Mouse (Mus musculus) 416B (cell line): ENCODE results near the gene Nhlh1.
A peak's percentile ranks its signal among the peaks of the same experiment; 100 is the strongest.

ENCODE experiments used
- DNase-seq: peaks from one replicate; pipeline ENCODE4 v3.0.0; 2011; ENCODE audit warnings: low read depth

Gene Nhlh1

DNA sequence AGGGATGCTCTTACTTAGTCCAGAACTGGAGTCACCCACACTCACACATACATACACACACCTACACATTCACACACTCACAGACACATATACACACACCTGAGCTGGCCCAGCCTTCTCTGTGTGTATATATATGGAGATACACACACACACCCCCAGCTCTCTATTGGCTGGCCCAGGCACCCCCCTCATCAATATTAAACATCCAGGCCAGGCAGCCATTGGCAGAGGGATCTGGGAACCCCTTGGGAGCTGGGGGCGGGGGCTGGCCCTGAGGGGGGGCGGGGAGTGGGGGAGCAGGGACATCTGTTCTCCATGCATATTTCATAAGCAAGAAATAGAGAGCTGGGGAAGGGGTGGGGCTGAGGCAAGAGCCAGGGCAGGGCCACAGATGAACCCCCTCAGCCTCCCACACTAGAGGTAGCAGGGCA lies at the start of gene Nhlh1:
Gene Nhlh1 (minus strand): TSS at position 83 of the 431 bp plus-strand sequence.
- no peak for DNase-seq

DNA sequence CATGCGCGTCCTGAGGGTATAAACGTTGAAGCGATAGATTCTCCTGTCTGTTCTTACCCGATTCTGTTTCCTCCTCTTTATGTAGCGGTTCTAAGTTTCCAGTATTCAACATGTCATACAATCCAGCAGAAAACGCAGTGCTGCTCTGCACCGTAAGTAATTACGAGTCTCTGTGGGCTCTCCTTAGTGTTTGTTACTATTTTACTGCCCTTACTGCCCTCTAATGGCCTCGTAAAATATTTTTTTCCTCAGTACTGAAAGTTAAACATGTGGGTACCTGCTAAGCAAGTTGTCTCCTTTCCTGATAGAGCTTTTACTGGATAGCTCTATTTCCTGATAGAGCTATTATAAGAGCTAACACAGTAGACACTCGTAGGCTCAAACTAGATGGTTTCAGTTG lies 47.7 kb upstream of the Nhlh1 start:
- no peak for DNase-seq

DNA sequence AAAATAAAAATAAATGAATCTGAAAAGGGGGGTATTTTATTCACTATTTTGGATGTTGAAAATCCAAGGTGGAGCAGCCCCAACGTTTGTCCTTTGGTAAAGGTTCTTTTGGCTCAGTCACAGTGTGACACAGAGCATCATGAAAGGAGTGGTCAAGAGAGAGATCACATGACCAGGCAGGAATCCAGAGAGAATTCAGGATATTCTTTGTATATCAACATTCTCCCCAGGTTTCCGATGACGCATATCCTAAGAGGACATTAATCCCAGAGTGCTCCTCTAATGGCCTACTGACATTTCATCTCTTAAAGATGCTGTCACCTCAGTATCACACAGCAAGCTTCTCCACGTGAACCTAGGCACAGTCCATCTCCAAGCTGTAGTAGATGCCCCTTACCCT lies 46.2 kb upstream of the Nhlh1 start:
- DNase-seq, result no peak

DNA sequence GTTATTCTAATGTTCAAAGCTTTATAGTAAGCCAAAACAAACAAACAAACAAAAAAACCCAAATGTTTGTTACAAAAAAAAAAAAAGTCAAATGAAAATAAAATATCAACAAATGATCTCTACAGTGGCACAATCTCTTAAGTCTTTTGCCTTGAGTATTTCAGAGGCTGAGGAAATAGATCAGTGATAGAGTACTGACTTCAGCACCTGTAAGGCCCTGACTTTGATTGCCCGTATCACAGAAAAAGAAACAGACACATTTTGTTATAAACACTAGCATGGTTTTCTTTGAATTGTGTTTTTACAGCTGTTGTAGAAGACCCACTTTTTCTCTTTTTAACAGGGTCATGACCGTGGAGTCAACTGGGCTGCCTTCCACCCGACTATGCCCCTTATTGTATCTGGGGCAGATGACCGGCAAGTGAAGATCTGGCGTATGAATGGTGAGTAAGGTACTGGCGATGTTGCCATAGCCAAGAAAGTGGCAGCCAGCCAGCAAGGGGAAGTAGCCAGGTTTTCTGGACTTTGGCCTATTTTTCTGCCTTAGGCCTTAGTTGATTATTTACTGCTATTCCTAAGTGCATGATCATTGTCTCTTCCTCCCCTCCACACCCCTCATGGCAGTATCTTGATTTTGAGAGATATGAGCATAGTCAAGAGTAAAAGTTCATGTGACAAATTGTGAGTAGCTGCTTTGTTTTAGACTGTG lies 42.1 kb upstream of the Nhlh1 start:
- DNase-seq, result no peak

DNA sequence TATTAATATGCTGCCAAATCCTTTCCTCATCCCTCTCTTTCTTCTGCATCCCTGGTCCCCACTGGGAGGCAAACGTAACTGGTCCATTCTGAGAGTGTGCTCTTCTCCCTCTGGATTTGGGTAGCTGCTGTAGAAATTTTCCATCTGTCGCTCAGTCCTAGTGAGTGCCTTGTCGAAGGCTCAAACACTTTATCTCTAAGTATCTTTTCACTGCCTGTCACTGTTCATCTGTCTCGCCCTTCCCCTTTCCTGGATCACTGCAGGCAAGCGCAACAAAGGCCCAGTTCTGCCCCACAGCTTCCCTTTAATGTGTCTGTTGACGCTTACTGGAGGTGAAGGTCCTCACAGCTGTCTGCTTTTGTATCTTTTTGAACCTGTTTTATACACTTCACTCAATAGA lies 37.8 kb upstream of the Nhlh1 start:
- DNase-seq, result no peak

DNA sequence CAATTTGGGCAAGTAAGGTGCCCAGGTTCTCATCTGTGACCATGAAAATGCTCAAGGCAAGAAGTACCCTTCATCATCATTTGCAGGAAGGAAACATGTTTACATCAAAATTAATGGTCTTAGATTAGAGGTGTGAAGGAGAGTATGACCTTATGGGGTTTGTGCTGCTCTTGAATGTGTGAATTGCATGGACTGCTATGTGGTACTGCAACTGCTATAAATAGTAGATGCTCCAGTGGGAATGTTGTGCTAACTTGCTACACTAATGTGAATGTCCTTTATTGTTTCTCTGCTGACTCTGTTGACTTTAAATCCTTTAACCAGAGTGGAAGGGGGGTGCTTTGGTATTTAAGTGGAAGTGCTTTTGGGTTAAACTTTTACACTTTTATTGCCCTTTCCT lies 36.9 kb upstream of the Nhlh1 start:
- no peak for DNase-seq

DNA sequence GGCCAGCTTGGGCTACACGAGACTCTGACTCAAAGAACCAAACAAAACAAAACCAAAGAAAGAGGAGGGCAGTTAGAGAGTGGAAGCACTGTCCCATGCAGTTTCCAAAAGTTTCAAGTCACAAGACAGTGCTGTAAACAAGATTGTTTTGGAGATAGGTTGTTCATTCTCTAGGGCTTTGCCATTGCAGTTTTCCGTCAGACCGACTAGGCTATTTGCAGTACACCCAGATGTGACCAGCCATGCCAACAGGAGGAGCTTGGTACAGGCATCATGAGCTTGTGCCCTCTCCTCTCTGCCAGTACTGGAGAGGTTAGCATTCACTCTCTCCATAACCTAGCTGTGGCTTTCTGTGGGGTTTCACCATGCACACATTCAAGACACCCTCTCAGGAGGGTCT lies 36.1 kb upstream of the Nhlh1 start:
- no peak for DNase-seq

DNA sequence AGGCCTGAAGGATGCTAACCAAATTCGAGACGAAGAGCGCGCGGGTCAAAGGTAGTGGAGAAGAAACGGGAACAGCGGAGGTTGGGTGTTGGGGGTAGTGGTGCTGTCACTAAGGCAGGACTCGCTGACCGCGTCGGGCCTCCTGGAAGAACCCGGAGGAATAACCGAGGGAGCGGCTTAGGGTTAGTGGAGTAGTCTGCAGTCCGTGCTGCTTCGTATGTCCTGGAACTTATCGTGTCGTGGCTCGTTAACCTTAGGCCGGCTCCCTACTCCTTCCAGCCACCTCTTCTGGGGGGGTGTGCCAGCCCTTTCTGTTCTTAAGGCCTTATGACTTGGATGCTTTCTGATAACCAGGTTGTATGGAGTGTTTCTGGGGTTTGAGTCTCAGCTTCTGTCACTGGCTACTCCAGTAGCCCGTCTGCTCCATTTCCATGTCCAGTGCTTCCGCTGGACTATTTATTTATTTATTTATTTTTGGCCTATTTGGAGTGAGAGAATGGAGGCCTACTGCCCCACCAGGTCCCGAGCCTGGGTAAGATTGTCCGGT lies 25.6 kb upstream of the Nhlh1 start:
- no peak for DNase-seq

DNA sequence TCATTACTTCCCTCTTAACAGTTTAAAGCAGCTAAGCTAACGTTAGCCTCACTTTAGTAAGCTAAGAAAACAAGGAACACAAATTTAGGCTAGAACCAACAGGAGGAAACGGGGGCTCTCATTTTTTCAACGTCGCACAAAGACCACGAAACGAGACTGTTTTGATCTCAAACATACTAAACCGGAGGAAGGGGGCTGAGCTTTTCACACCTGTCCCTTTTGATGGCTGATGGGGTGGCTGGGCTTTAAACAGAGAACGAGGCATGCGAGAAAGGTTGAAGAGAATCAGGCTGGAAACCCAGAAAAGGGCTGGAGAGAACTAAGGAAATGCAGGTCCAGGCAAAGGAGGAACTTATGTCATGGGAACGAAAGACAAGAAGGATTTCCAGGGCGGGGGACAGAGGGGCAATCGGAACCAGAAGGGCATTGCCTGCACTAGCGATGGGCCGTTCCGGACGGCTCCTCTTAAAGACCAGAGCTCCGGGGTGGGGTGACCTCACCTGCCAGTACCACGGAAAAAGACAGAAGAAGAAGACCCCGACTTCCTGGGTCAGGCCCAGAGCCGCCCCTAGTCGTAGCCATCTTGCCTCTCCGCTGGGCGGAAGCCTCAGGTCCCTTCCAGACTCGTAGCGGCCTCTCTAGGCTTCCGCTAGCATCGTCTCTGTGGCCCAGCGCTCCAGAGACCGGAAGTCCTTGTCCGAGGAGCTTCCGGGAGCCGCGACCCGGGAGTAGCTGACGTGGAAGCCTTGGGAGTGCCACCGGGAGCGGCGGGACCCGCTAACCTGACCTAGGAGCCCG lies 24.9 kb upstream of the Nhlh1 start, which contains the start of the genes Copa and Ncstn:
Gene Copa (plus strand): TSS at position 429 of the 798 bp plus-strand sequence.
Gene Ncstn (minus strand): TSS at position 695 of the 798 bp plus-strand sequence.
- peak; percentile 96 for DNase-seq

DNA sequence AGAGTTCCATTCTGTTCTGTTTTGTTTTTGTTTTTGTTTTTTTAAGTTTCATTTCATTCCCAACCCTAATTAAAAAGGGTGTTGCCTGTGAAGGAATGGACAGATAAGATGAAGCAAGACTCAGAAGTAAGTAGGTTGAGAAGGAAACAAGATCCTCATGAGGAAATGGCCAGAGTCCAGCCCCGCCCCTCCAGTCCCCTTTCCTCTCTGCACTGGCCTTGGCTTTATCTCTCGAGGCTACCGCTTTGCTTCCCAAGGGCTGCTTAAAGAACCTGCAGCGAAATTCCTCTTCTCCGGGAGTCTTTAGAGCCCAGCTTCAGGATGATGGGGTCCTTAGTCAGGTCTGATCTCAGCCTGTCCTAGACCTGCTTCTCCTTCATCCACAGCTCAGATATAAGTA lies 20.6 kb upstream of the Nhlh1 start:
- peak; percentile 58 for DNase-seq

DNA sequence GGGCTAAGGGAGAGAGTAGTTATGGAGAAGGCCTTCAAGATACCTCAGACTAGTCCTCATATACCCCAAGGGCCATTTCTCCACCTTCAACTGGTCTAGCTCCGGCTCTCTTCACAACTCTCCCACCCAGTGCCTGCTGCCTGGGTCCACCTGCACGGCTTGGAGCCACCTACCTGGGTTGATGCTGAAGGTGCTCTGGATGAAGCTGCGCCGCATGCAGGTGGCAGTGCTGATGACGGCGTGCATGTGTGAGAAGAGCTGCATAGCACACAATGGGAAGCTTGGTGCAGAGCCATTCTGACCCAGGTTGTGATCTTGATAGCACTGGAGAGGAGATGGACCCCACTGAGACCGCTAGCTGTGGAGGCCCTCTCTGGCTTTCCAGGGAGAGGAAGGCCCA lies 15.2 kb upstream of the Nhlh1 start:
- DNase-seq, result no peak

DNA sequence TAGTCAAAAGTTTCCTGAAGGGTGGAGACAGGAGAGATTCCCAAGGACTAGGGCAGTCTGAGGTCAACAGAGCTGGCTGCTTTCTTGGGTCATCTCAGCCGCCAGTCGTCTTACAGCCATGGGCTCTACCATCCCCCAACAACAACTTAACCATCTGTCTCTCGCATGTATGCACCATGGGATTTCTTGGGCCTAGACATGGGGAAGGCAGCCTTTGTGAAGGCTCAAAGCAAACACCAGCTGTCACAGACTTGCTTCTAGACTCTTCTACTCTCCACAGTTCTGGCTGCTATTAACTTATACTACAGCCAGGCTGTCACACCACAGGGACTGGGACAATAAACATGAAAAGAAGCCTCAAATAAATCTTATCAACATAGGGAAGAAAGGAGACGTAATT lies 14.2 kb upstream of the Nhlh1 start:
- DNase-seq, result no peak

DNA sequence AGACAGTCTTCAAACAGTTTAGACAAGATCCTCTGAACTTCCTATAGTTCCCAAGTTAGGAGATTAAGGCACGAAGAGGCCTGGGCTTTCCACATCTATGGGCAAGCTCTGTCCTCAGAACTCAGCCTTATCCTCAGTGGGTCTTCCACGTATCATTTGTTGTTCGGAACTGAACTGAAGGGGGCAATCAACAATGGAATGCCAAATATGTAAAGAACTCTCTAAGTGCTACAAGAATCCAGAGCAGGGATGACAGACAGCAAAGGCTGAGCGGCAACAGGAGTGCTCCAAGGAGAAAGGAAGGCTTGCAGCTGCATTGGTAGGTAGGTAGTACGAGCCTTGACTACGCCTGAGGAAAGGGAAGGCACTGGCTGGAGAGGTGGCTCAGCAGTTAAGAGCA lies 12.9 kb upstream of the Nhlh1 start:
- DNase-seq, result no peak

DNA sequence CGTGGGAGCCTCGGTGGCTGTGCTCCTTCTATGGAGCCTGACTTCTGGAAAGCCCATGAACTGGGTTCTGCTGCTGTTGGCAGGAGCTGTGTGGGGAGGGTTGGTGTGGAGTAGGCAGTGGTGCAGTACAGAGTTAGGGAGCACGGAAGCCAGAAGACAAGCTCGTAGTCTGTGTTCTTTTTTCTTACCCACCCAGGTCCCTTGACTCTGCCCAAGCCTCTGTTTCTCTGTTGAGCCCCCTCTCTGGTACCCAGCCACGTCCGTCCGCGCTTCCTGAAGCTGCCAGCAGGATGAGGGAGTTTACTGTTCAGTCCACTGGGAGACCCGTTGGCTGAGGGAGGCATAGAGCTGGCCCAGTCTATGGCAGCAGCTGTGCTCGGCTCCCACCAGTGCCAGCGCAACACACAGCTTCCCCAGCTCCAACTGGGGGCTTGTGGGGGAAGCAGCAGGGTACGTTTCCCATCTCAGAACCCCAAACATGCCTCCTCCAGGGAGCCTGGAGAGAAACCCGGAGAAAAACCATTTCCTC lies 7.3 kb upstream of the Nhlh1 start:
- no peak for DNase-seq

DNA sequence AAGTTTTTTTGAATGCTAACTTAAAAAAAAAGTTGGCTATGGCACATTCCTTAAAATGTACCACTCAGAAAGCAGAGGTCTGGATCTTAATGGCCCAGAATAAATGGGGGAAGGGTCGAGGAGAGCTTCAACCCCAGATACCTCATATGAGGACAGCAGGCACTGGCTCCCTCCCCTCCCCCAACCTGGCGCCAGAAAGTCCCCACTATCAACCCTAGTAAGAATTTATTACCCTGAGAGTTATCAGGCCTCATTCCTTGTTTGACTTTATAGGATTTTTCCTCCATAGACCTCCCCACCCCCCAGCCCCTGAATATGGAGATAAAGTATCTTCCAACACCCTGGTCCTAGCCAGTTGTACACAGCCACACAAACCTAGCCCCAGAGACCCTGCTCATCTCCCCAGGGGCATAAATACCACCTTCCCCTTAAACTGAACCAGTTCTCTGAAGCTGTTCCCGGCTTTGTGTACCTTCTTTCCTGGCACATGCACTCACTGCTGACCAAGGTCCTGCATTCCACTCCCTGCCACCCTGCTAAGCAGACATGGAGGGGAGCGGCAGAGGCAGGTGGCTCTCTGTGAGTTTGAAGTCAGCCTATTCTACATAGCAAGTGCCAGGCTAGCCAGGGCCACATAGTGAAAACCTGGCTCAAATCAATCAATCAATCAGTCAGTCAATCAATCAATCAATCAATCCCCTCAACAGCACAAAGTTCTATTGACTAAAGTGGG lies 6.1 kb upstream of the Nhlh1 start:
- DNase-seq, result no peak

DNA sequence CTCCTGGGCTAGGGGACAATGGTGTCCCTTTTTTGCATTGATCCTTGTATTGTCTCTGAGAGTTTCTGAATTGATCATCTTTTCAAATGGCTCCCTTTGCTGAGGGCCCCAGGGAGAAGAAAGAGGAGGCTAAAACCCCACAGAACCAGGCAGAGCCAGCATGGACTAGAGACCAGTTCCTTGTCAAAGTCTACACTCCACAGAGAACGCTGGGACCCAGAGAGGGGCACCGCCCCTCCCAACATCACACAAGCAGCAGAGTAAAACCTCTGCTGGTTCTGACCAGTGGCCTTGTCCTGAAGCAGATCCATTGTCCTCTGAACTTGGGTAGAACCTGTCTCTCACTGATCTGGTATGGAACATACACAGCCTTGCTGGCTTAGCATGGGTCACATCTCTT lies 4.7 kb upstream of the Nhlh1 start:
- DNase-seq, result no peak

DNA sequence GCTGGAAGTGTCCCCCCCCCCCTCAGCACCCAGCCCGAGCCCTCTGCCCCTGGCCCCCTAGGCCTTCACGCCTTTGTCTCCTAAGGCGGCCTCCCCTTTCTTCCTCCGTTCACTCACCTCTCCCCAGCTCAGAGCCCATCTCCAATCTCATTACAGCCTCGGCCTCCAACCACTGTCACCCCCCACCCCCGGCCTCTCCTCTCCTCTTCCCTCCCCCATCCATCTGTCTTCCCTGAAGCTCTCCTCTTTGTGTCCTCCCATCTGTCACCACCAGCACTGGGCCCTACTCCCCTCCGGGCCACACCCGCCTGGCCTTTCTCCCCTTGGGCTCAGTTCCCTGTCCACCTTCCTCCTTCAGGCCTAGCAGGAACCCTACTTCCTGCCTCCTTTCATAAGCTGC lies 3.8 kb upstream of the Nhlh1 start:
- DNase-seq, result no peak

DNA sequence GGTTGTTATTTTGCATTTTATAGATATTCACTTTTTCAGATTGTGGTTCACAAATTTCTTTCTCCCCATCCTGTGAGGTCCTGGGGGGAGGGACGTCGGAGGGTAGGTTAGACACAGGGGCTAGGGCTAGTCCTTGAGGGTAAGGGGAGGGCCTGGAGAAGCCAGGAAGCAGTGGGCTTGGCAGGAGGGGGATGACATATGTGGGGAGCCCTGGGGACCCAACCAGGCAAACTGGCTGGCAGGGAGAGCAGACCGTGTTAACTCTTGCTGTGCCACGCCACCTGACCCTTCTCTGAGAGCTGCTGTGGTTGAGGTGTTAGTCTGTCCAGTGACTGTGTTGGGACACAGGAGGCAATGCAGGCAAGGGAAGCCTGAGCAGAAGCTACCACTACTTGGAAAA lies 3.3 kb upstream of the Nhlh1 start:
- DNase-seq, result no peak

DNA sequence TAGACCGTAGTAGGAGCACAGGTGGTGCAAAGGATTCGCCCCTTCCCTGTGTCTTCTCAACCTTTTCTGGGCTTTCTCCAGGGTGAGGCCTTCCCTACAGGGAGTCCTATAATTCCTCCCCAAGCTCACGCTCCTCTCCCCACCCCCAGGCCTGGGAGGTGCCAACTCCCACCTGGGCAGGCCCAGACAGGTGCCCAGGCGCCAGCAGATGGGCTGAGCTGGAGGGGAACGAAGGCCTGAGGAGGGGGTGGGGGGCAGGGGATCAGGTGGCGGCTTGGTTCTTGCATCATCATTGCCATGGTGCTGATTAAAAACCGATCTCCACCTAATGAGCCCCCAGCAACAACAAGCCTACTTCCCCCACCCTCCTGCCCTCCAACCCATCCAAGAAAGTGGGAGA lies 1.5 kb upstream of the Nhlh1 start:
- no peak for DNase-seq

DNA sequence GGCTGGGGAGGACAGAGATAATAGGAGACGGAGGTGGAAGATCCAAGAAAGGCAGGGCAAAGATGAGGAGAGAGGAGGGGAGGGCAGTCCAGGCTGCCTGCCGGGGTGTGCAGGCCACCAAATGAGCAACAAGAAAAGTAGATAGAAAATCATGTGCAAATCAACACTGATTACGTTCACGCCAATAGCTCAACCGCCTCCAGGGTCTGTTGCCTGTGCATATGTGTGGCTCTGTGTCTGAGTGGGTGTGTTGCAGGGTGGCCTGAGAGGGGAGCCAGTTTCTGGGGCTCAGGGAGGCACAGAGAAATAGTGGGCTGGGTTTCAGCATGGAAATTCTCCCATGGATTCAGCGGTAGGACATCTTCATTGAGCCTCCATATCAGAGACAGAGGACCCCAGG lies 948 bp upstream of the Nhlh1 start:
- DNase-seq, result no peak

DNA sequence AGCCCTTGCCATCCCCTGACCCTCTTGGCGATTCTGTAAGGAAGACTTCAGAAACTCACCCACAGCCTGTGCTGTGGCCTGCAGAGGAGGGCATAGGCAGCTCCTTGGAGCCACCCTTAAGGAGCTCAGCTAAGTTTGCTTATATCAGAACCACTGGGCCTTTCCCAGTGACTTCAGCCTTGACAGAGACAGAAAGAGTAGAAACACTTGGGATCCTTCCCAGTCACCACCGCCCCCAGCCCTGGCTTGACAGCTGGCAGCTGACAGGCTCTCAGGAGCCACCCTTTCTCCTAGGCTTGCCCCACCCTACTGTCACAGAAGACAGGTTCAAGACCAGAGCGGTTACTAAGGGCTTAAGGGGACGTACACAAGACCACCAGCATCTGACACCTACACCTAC lies 1.1 kb downstream of the Nhlh1 start:
- no peak for DNase-seq
